ENCODE assay signal across 9 mouse cellular contexts in the genomic region with DNA sequence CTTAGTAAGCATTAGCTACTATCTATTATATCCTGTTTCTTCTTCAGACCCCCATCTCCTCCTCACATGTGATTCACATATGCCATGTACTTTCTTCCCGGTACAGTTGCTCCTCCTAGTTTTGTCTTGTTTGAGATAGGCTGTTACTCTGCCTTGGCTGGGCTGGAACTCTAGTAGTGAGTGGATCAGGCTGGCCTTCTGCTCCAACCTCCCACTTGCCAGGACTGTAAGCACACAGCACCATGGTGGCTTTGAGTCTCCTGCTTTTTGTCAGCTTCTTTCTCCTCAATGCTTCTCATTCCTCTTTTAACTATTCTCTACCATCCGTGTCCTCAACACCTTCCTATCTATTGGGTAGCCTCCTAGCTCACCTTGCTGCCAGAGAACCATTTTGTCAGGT. TPM values are rescaled to one million over a fixed set of nuclear protein-coding genes. Genes with fewer than 3 reads are reported as not detected.
DNase-seq lines count a peak whose midpoint lies in the region; ATAC-seq lines count a peak whose summit lies in the region.
"Had no signal": no experiment of that assay in that cellular context is flagged by ENCODE, and none has a peak within 500 bp of the region (broad histone marks: within the 10 kb centered on the region; RNA-seq: fewer than 3 reads in every experiment).

No protein-coding gene starts in this region.

- H3K4me2 ChIP-seq in kidney, embryonic 14.5 days (replicated peaks; ENCODE audit: low read depth, low read length) = peak overlapping the region; percentile 87
- H3K4me2 ChIP-seq in hindbrain, embryonic 13.5 days = peak overlapping the region; percentile 74
- peak overlapping the region; percentile 71 for H3K4me2 ChIP-seq in midbrain, embryonic 12.5 days (replicated peaks)

- no peaks in the 10 kb centered on the region for H3K9me3 ChIP-seq in kidney, embryonic 14.5 days (ENCODE audit: control insufficient read depth, low read length)
- H3K9me3 ChIP-seq in embryonic facial prominence, embryonic 10.5 days = no peaks in the 10 kb centered on the region
- H3K9me3 ChIP-seq in hindbrain, embryonic 13.5 days = no peaks in the 10 kb centered on the region
- H3K9me3 ChIP-seq in midbrain, embryonic 12.5 days = no peaks in the 10 kb centered on the region

- H3K4me1 ChIP-seq in kidney, embryonic 14.5 days (ENCODE audit: control insufficient read depth, insufficient read depth, low read length) = peaks cover 25% of the 10 kb centered on the region
- peaks cover 52% of the 10 kb centered on the region for H3K4me1 ChIP-seq in embryonic facial prominence, embryonic 10.5 days
- peaks cover 39% of the 10 kb centered on the region for H3K4me1 ChIP-seq in hindbrain, embryonic 13.5 days (replicated peaks)
- peaks cover 42% of the 10 kb centered on the region for H3K4me1 ChIP-seq in midbrain, embryonic 12.5 days

- DNase-seq in kidney, postnatal 14 days = no peak
- no peak for DNase-seq in embryonic facial prominence, embryonic 10.5 days (ENCODE audit: low spot score)
- no peak for DNase-seq in thymus, postnatal 10 days (ENCODE audit: low spot score in 2 of 2)
- DNase-seq in adrenal gland, adult (ENCODE audit: inconsistent age in 2 of 2, low spot score in 1 of 2) = no peak
- DNase-seq in layer of hippocampus, adult 8-10 months (ENCODE audit: low spot score in 2 of 2) = no peak
- DNase-seq: kidney, postnatal 4 days had no signal

- H3K36me3 ChIP-seq in kidney, embryonic 14.5 days (ENCODE audit: control insufficient read depth, insufficient read depth, low read length) = no peaks in the 10 kb centered on the region
- peaks cover 13% of the 10 kb centered on the region; the same call in 1 of the 2 replicates for H3K36me3 ChIP-seq in embryonic facial prominence, embryonic 10.5 days (replicated peaks)
- H3K36me3 ChIP-seq in hindbrain, embryonic 13.5 days = no peaks in the 10 kb centered on the region
- no peaks in the 10 kb centered on the region for H3K36me3 ChIP-seq in midbrain, embryonic 12.5 days

- WGBS in kidney, embryonic 14.5 days = 72% methylated on average over 2 of the region's 2 CpGs
- WGBS in embryonic facial prominence, embryonic 10.5 days = 57% methylated on average over 2 of the region's 2 CpGs
- 68% methylated on average over 2 of the region's 2 CpGs for WGBS in hindbrain, embryonic 13.5 days
- WGBS in midbrain, embryonic 12.5 days = 73% methylated on average over 2 of the region's 2 CpGs

- ATAC-seq in kidney, embryonic 14.5 days (ENCODE audit: low FRiP score, low TSS enrichment) = no peak
- no peak for ATAC-seq in hindbrain, embryonic 13.5 days (ENCODE audit: low FRiP score)
- no peak for ATAC-seq in midbrain, embryonic 12.5 days (ENCODE audit: low FRiP score, low read depth)

- H3K4me3 ChIP-seq in kidney, embryonic 14.5 days (ENCODE audit: low read length) = no peak overlapping the region
- peak overlapping the region; percentile 70 for H3K4me3 ChIP-seq in embryonic facial prominence, embryonic 10.5 days
- 0 out of 2 replicates have a peak overlapping the region, but pooled peaks have one; percentile 74 for H3K4me3 ChIP-seq in hindbrain, embryonic 13.5 days
- no peak overlapping the region for H3K4me3 ChIP-seq in midbrain, embryonic 12.5 days

- H3K27ac ChIP-seq in kidney, embryonic 14.5 days (ENCODE audit: low read depth, low read length) = peak overlapping the region; percentile 100; the same call in 1 of the 2 replicates
- peak overlapping the region; percentile 99 for H3K27ac ChIP-seq in embryonic facial prominence, embryonic 10.5 days (replicated peaks)
- H3K27ac ChIP-seq in hindbrain, embryonic 13.5 days = peak overlapping the region; percentile 100
- peak overlapping the region; percentile 100 for H3K27ac ChIP-seq in midbrain, embryonic 12.5 days (replicated peaks)

- H3K27me3 ChIP-seq in kidney, embryonic 14.5 days (ENCODE audit: control insufficient read depth, insufficient read depth, low read length) = no peaks in the 10 kb centered on the region
- no peaks in the 10 kb centered on the region for H3K27me3 ChIP-seq in embryonic facial prominence, embryonic 10.5 days (replicated peaks; ENCODE audit: low read depth, poor library complexity, severe bottlenecking)
- H3K27me3 ChIP-seq in hindbrain, embryonic 13.5 days = no peaks in the 10 kb centered on the region
- H3K27me3 ChIP-seq in midbrain, embryonic 12.5 days = no peaks in the 10 kb centered on the region

- H3K9ac ChIP-seq in kidney, embryonic 14.5 days (ENCODE audit: low read depth, low read length) = peak overlapping the region; percentile 81; the same call in 1 of the 2 replicates
- H3K9ac ChIP-seq in hindbrain, embryonic 13.5 days = peak overlapping the region; percentile 56
- peak overlapping the region; percentile 39; the same call in 1 of the 2 replicates for H3K9ac ChIP-seq in midbrain, embryonic 12.5 days (replicated peaks)

RNA-seq across cellular contexts. Expression of gene Numa1, which starts 34.8 kb away (rescaled TPM):
- polyA plus RNA-seq in kidney, embryonic 14.5 days (2014; fragmentation: Nextera tagmentation; extraction: Ambion mirVana) = 69.6 and 110 TPM in 2 replicates
- 110 and 113 TPM in 2 replicates for polyA plus RNA-seq in embryonic facial prominence, embryonic 10.5 days (2016; fragmentation: Nextera tagmentation; extraction: Ambion mirVana)
- 50.8 and 53.3 TPM in 2 replicates for polyA plus RNA-seq in hindbrain, embryonic 13.5 days (2015; fragmentation: Nextera tagmentation; extraction: Ambion mirVana)
- 104 and 111 TPM in 2 replicates for polyA plus RNA-seq in midbrain, embryonic 12.5 days (2016; fragmentation: Nextera tagmentation; extraction: Ambion mirVana)
- 100 to 1,000 TPM in 3 of 4 experiments, 10 to 100 TPM in 1; 99.7 to 129 (median 117) TPM for total RNA-seq in layer of hippocampus, adult 8-10 months (2022)

RNA-seq across cellular contexts. Expression of gene Lrrc51, which starts 35.1 kb away (rescaled TPM):
- polyA plus RNA-seq in kidney, embryonic 14.5 days (2014; fragmentation: Nextera tagmentation; extraction: Ambion mirVana) = 10.0 and 14.7 TPM in 2 replicates
- polyA plus RNA-seq in embryonic facial prominence, embryonic 10.5 days (2016; fragmentation: Nextera tagmentation; extraction: Ambion mirVana) = 9.4 and 9.7 TPM in 2 replicates
- polyA plus RNA-seq in hindbrain, embryonic 13.5 days (2015; fragmentation: Nextera tagmentation; extraction: Ambion mirVana) = 10.9 and 12.1 TPM in 2 replicates
- 6.5 and 9.8 TPM in 2 replicates for polyA plus RNA-seq in midbrain, embryonic 12.5 days (2016; fragmentation: Nextera tagmentation; extraction: Ambion mirVana)
- 1 to 10 TPM; 5.8 to 7.9 (median 6.1) TPM for total RNA-seq in layer of hippocampus, adult 8-10 months (2022)

RNA-seq across cellular contexts. Expression of gene Il18bp, which starts 49.7 kb away (rescaled TPM):
- 2.5 and 3.9 TPM in 2 replicates for polyA plus RNA-seq in kidney, embryonic 14.5 days (2014; fragmentation: Nextera tagmentation; extraction: Ambion mirVana)
- polyA plus RNA-seq in embryonic facial prominence, embryonic 10.5 days (2016; fragmentation: Nextera tagmentation; extraction: Ambion mirVana) = 3.0 and 3.4 TPM in 2 replicates
- polyA plus RNA-seq in hindbrain, embryonic 13.5 days (2015; fragmentation: Nextera tagmentation; extraction: Ambion mirVana) = 4.5 and 4.8 TPM in 2 replicates
- 4.8 TPM in 2 replicates for polyA plus RNA-seq in midbrain, embryonic 12.5 days (2016; fragmentation: Nextera tagmentation; extraction: Ambion mirVana)
- 10 to 100 TPM in 3 of 4 experiments, 1 to 10 TPM in 1; 8.3 to 12.9 (median 11.1) TPM for total RNA-seq in layer of hippocampus, adult 8-10 months (2022)

Comparison
In these comparisons a context has a peak if more than half of its experiments do, and no peak if none do; other contexts are left out.
1. H3K4me3 ChIP-seq: peak in embryonic facial prominence, embryonic 10.5 days (single experiment) and hindbrain, embryonic 13.5 days (single experiment); none in kidney, embryonic 14.5 days (single experiment) and midbrain, embryonic 12.5 days (single experiment).
2. Peak in every context shown above with its lines, with median percentiles within 50 percentile points of each other: H3K27ac ChIP-seq, H3K4me2 ChIP-seq and H3K9ac ChIP-seq.